Mouse (Mus musculus): ENCODE results near the gene Gm6370. TPM values are rescaled to one million over a fixed set of nuclear protein-coding genes. Genes with fewer than 3 reads are reported as not detected.
A peak's percentile ranks its signal among the peaks of the same experiment; 100 is the strongest.
"Not testable (repeated sequence)": the region's sequence is repeated elsewhere in the genome, so short reads cannot be mapped to it uniquely, and the experiment has no call there.

Gm6370 gene
- polyA plus RNA-seq, 1 experiment from 2014 or later = not detected

DNA sequence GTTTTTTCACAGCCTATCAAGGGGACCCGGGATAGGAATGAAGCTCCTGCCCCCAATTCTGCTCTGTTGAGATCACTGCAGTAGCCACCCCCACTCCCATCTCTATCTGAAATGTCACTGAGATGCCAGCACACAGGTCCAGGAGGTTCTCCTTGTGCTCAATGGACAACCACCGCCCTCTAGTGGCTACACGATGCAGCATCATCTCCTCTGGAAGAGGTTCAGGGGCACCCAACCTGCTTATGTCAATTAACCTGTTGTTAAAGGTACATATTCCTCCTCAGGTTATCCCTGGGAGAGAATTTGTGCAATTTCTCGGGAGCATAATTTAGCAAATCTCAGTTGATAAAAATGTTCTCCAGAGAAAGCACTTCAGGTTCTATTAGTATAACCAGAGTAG is 2.2 kb upstream of the Gm6370 start:
- WGBS = 10% methylated on average over 3 of the region's 4 CpGs
- not testable (repeated sequence) for H3K4me3 ChIP-seq (ENCODE audit: low read depth, low read length); H3K27ac ChIP-seq (replicated peaks); H3K4me1 ChIP-seq (replicated peaks; ENCODE audit: control insufficient read depth, insufficient read depth); ATAC-seq (ENCODE audit: low FRiP score, low TSS enrichment); H3K4me2 ChIP-seq (replicated peaks; ENCODE audit: low read depth); H3K27me3 ChIP-seq (ENCODE audit: control insufficient read depth, insufficient read depth, low read length); H3K9me3 ChIP-seq (ENCODE audit: control insufficient read depth, low read length); DNase-seq (ENCODE audit: low spot score); H3K9ac ChIP-seq (ENCODE audit: low read length); H3K36me3 ChIP-seq (ENCODE audit: control insufficient read depth, insufficient read depth, low read length)
- TF ChIP-seq CTCF (IDR thresholded peaks at IDR 0.05; ENCODE audit: low read depth) = peak; percentile 57

DNA sequence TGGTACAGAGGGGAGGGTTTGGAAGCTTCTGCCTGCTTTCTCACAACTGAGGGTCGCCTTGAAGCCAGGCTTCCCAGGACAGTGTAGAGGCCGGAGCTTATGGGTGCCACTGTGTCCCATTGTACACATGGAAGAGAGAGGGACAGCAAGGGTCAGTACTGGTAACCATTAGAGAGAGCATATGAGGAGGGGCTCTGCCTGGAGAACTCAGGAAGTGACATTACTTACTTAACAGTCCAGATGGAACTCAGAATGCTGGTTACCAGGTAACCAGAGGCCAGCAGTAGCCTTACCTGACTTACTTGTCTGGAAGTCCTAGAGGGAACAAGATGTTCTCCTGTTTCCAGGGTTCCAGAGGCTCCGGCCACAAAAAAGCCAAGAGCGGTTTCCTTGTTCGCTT is 10.9 kb downstream of the Gm6370 start, which contains the start of gene 4930449I24Rik:
Gene 4930449I24Rik (plus strand): TSS at position 301 of the 400 bp plus-strand sequence.
- H3K9ac ChIP-seq (ENCODE audit: low read length); H3K4me2 ChIP-seq (replicated peaks; ENCODE audit: low read depth); H3K36me3 ChIP-seq (ENCODE audit: control insufficient read depth, insufficient read depth, low read length); ATAC-seq (ENCODE audit: low FRiP score, low TSS enrichment); H3K27ac ChIP-seq (replicated peaks); H3K4me1 ChIP-seq (replicated peaks; ENCODE audit: control insufficient read depth, insufficient read depth); H3K9me3 ChIP-seq (ENCODE audit: control insufficient read depth, low read length); DNase-seq (ENCODE audit: low spot score); H3K27me3 ChIP-seq (ENCODE audit: control insufficient read depth, insufficient read depth, low read length); H3K4me3 ChIP-seq (ENCODE audit: low read depth, low read length): not testable (repeated sequence)
- WGBS = no CpG with 5 or more reads among the region's 5 CpGs

DNA sequence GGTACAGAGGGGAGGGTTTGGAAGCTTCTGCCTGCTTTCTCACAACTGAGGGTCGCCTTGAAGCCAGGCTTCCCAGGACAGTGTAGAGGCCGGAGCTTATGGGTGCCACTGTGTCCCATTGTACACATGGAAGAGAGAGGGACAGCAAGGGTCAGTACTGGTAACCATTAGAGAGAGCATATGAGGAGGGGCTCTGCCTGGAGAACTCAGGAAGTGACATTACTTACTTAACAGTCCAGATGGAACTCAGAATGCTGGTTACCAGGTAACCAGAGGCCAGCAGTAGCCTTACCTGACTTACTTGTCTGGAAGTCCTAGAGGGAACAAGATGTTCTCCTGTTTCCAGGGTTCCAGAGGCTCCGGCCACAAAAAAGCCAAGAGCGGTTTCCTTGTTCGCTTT is 22.7 kb downstream of the Gm6370 start, which contains the start of gene Gm3402:
Gene Gm3402 (plus strand): TSS at position 301 of the 400 bp plus-strand sequence.
- H3K27me3 ChIP-seq (ENCODE audit: control insufficient read depth, insufficient read depth, low read length); DNase-seq (ENCODE audit: low spot score); ATAC-seq (ENCODE audit: low FRiP score, low TSS enrichment); H3K4me3 ChIP-seq (ENCODE audit: low read depth, low read length); H3K27ac ChIP-seq (replicated peaks); H3K4me1 ChIP-seq (replicated peaks; ENCODE audit: control insufficient read depth, insufficient read depth); H3K9ac ChIP-seq (ENCODE audit: low read length); H3K4me2 ChIP-seq (replicated peaks; ENCODE audit: low read depth); H3K9me3 ChIP-seq (ENCODE audit: control insufficient read depth, low read length); H3K36me3 ChIP-seq (ENCODE audit: control insufficient read depth, insufficient read depth, low read length): not testable (repeated sequence)
- no CpG with 5 or more reads among the region's 5 CpGs for WGBS

DNA sequence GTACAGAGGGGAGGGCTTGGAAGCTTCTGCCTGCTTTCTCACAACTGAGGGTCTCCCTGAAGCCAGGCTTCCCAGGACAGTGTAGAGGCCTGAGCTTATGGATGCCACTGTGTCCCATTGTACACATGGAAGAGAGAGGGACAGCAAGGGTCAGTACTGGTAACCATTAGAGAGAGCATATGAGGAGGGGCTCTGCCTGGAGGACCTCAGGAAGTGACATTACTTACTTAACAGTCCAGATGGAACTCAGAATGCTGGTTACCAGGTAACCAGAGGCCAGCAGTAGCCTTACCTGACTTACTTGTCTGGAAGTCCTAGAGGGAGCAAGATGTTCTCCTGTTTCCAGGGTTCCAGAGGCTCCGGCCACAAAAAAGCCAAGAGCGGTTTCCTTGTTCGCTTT is 34.3 kb downstream of the Gm6370 start, which contains the start of gene Gm3404:
Gene Gm3404 (plus strand): TSS at position 301 of the 400 bp plus-strand sequence.
- H3K9ac ChIP-seq (ENCODE audit: low read length); DNase-seq (ENCODE audit: low spot score); H3K9me3 ChIP-seq (ENCODE audit: control insufficient read depth, low read length); H3K4me2 ChIP-seq (replicated peaks; ENCODE audit: low read depth); H3K27ac ChIP-seq (replicated peaks); H3K36me3 ChIP-seq (ENCODE audit: control insufficient read depth, insufficient read depth, low read length); H3K4me1 ChIP-seq (replicated peaks; ENCODE audit: control insufficient read depth, insufficient read depth); H3K4me3 ChIP-seq (ENCODE audit: low read depth, low read length); ATAC-seq (ENCODE audit: low FRiP score, low TSS enrichment); H3K27me3 ChIP-seq (ENCODE audit: control insufficient read depth, insufficient read depth, low read length): not testable (repeated sequence)
- 100% methylated on average over 2 of the region's 3 CpGs for WGBS

DNA sequence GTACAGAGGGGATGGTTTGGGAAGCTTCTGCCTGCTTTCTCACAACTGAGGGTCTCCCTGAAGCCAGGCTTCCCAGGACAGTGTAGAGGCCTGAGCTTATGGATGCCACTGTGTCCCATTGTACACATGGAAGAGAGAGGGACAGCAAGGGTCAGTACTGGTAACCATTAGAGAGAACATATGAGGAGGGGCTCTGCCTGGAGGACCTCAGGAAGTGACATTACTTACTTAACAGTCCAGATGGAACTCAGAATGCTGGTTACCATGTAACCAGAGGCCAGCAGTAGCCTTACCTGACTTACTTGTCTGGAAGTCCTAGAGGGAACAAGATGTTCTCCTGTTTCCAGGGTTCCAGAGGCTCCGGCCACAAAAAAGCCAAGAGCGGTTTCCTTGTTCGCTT is 46.2 kb downstream of the Gm6370 start, which contains the start of gene Gm3409:
Gene Gm3409 (plus strand): TSS at position 301 of the 400 bp plus-strand sequence.
- not testable (repeated sequence) for H3K9ac ChIP-seq (ENCODE audit: low read length); ATAC-seq (ENCODE audit: low FRiP score, low TSS enrichment); H3K4me1 ChIP-seq (replicated peaks; ENCODE audit: control insufficient read depth, insufficient read depth); DNase-seq (ENCODE audit: low spot score); H3K4me3 ChIP-seq (ENCODE audit: low read depth, low read length); H3K36me3 ChIP-seq (ENCODE audit: control insufficient read depth, insufficient read depth, low read length); H3K4me2 ChIP-seq (replicated peaks; ENCODE audit: low read depth); H3K27me3 ChIP-seq (ENCODE audit: control insufficient read depth, insufficient read depth, low read length); H3K9me3 ChIP-seq (ENCODE audit: control insufficient read depth, low read length); H3K27ac ChIP-seq (replicated peaks)
- WGBS = 88% methylated on average over 2 of the region's 3 CpGs

Other genes with a start within 250 kb of the Gm6370 start
- 0.45 and 0.50 TPM in 2 replicates for gene Wasf3, start 106.4 kb upstream of the Gm6370 start, polyA plus RNA-seq (2015; fragmentation: Nextera tagmentation; extraction: Ambion mirVana)
- gene Gm6408, start 9.4 kb upstream of the Gm6370 start, polyA plus RNA-seq (2015; fragmentation: Nextera tagmentation; extraction: Ambion mirVana) = not detected in 2 replicates
- not detected in 2 replicates for gene 4930449I24Rik, start 11.0 kb downstream of the Gm6370 start, polyA plus RNA-seq (2015; fragmentation: Nextera tagmentation; extraction: Ambion mirVana)
- not detected in 2 replicates for gene Gm3402, start 22.8 kb downstream of the Gm6370 start, polyA plus RNA-seq (2015; fragmentation: Nextera tagmentation; extraction: Ambion mirVana)
- not detected in 2 replicates for gene Gm3404, start 34.4 kb downstream of the Gm6370 start, polyA plus RNA-seq (2015; fragmentation: Nextera tagmentation; extraction: Ambion mirVana)
- gene Gm3409, start 46.3 kb downstream of the Gm6370 start, polyA plus RNA-seq (2015; fragmentation: Nextera tagmentation; extraction: Ambion mirVana) = not detected in 2 replicates
- not detected in 2 replicates for gene Gm3415, start 64.8 kb downstream of the Gm6370 start, polyA plus RNA-seq (2015; fragmentation: Nextera tagmentation; extraction: Ambion mirVana)
- gene Gpr12, start 93.9 kb downstream of the Gm6370 start, polyA plus RNA-seq (2015; fragmentation: Nextera tagmentation; extraction: Ambion mirVana) = 0.05 and 0.12 TPM in 2 replicates